Mouse (Mus musculus) CH12.LX (cell line): Measurements from ENCODE around the gene 9430015G10Rik. TPM values are rescaled to one million over a fixed set of nuclear protein-coding genes. Genes with fewer than 3 reads are reported as not detected.
A peak's percentile ranks its signal among the peaks of the same experiment; 100 is the strongest.

ENCODE experiments used
- DNase-seq: peaks from one replicate; pipeline ENCODE4 v3.0.0-alpha.2; 2013; ENCODE audit errors: extremely low read depth
- H3K27ac ChIP-seq: 2 replicates; pipeline ENCODE4 v1.5.1; 2012; ENCODE audit warnings: low read depth, mild to moderate bottlenecking, control low read depth, moderate library complexity; ENCODE audit not compliant: insufficient read depth
- H3K27me3 ChIP-seq: replicated peaks from 2 replicates; pipeline ENCODE3; 2012; ENCODE audit warnings: inconsistent platforms
- H3K36me3 ChIP-seq, 2 experiments: replicated peaks in 1 of 2; 2 replicates each; pipeline versions ENCODE3 to v1.6.1; 2012; ENCODE audit warnings: inconsistent platforms in 1 of 2, low read length in 1 of 2, mild to moderate bottlenecking in 1 of 2, mixed read lengths in 1 of 2, moderate library complexity in 1 of 2; ENCODE audit not compliant: control insufficient read depth in 1 of 2, insufficient read depth in 1 of 2
- H3K4me1 ChIP-seq, 2 experiments: 2 replicates each; pipeline ENCODE4 v1.6.1; 2012; ENCODE audit warnings: inconsistent platforms in 1 of 2, moderate library complexity in 1 of 2; ENCODE audit not compliant: insufficient read depth in 2 of 2, control insufficient read depth in 1 of 2
- H3K4me2 ChIP-seq: 2 replicates; pipeline ENCODE4 v1.6.1; 2012; ENCODE audit warnings: low read depth, mild to moderate bottlenecking, control low read depth; ENCODE audit not compliant: poor library complexity, insufficient read depth, severe bottlenecking
- H3K4me3 ChIP-seq, 3 experiments: fragments of 150-350 bp in 1 of 3; sonication (generic) in 1 of 3; replicated peaks in 1 of 3; 2 replicates each; pipeline versions ENCODE3 to v1.5.1; 2011 to 2012; ENCODE audit warnings: low read depth in 2 of 3, low read length in 2 of 3, mild to moderate bottlenecking in 2 of 3, moderate library complexity in 2 of 3, control low read depth in 1 of 3, improper control_type of control experiment in 1 of 3, inconsistent platforms in 1 of 3, mixed read lengths in 1 of 3; ENCODE audit not compliant: poor library complexity in 1 of 3
- H3K79me2 ChIP-seq: replicated peaks from 2 replicates; pipeline ENCODE4 v1.6.1; 2012; ENCODE audit warnings: mild to moderate bottlenecking, moderate library complexity; ENCODE audit not compliant: control insufficient read depth, poor library complexity, insufficient read depth, severe bottlenecking; ENCODE audit errors: extremely low read depth
- H3K9ac ChIP-seq: 2 replicates; pipeline ENCODE4 v1.6.1; 2012; ENCODE audit warnings: low read depth, mild to moderate bottlenecking, control low read depth, moderate library complexity; ENCODE audit not compliant: insufficient read depth
- H3K9me3 ChIP-seq: replicated peaks from 2 replicates; pipeline ENCODE3; 2012; ENCODE audit warnings: low read length, inconsistent platforms, mixed read lengths
- BHLHE40 ChIP-seq: IDR thresholded peaks from 2 replicates; pipeline ENCODE4 v1.6.1; 2011; ENCODE audit warnings: mild to moderate bottlenecking, low read depth, low read length, improper control_type of control experiment
- EP300 ChIP-seq: IDR thresholded peaks from 2 replicates; pipeline ENCODE4 v1.6.1; 2011; ENCODE audit warnings: low read length, improper control_type of control experiment
- ETS1 ChIP-seq: conservative IDR thresholded peaks from 2 replicates; pipeline ENCODE4 v1.6.1; 2012; ENCODE audit warnings: low read depth, mild to moderate bottlenecking, inconsistent platforms, low read length, improper control_type of control experiment, moderate library complexity
- GABPA ChIP-seq: IDR thresholded peaks from 2 replicates; pipeline ENCODE4 v1.6.1; 2012; ENCODE audit warnings: low read depth, low read length, improper control_type of control experiment, inconsistent platforms; ENCODE audit not compliant: insufficient replicate concordance
- HCFC1 ChIP-seq: IDR thresholded peaks from 2 replicates; pipeline ENCODE4 v1.6.1; 2012; ENCODE audit warnings: low read depth, mild to moderate bottlenecking, inconsistent platforms, low read length, improper control_type of control experiment
- IRF4 ChIP-seq: IDR thresholded peaks from 2 replicates; pipeline ENCODE4 v1.6.1; 2014; ENCODE audit warnings: low read depth, mild to moderate bottlenecking, inconsistent platforms, low read length, improper control_type of control experiment
- JUND ChIP-seq: conservative IDR thresholded peaks from 2 replicates; pipeline ENCODE4 v1.6.1; 2011; ENCODE audit warnings: low read depth, low read length, improper control_type of control experiment
- MAX ChIP-seq: IDR thresholded peaks from 2 replicates; pipeline ENCODE4 v1.6.1; 2011; ENCODE audit warnings: low read length, improper control_type of control experiment
- MEF2A ChIP-seq: IDR thresholded peaks from 2 replicates; pipeline ENCODE4 v1.6.1; 2014; ENCODE audit warnings: low read depth, mild to moderate bottlenecking, inconsistent platforms, low read length, improper control_type of control experiment, borderline replicate concordance
- MYC ChIP-seq: IDR thresholded peaks from 2 replicates; pipeline ENCODE4 v1.6.1; 2011; ENCODE audit warnings: low read depth, mild to moderate bottlenecking, improper control_type of control experiment, low read length
- NRF1 ChIP-seq: IDR thresholded peaks from 2 replicates; pipeline ENCODE4 v1.6.1; 2014; ENCODE audit warnings: low read depth, mild to moderate bottlenecking, inconsistent platforms, low read length, improper control_type of control experiment, moderate library complexity
- RCOR1 ChIP-seq: conservative IDR thresholded peaks from 2 replicates; pipeline ENCODE4 v1.6.1; 2012; ENCODE audit warnings: low read depth, mild to moderate bottlenecking, inconsistent platforms, low read length, improper control_type of control experiment
- SMC3 ChIP-seq: IDR thresholded peaks from 2 replicates; pipeline ENCODE4 v1.6.1; 2011; ENCODE audit warnings: low read depth, low read length, improper control_type of control experiment
- TBP ChIP-seq: conservative IDR thresholded peaks from 2 replicates; pipeline ENCODE4 v1.6.1; 2011; ENCODE audit warnings: low read depth, low read length, improper control_type of control experiment
- TCF12 ChIP-seq: IDR thresholded peaks from 2 replicates; pipeline ENCODE4 v1.6.1; 2014; ENCODE audit warnings: low read depth, mild to moderate bottlenecking, inconsistent platforms, low read length, improper control_type of control experiment
- ZC3H11A ChIP-seq: IDR thresholded peaks from 2 replicates; pipeline ENCODE4 v1.6.1; 2012; ENCODE audit warnings: low read depth, mild to moderate bottlenecking, inconsistent platforms, low read length, improper control_type of control experiment
- ZMIZ1 ChIP-seq: IDR thresholded peaks from 2 replicates; pipeline ENCODE4 v1.6.1; 2012; ENCODE audit warnings: low read depth, mild to moderate bottlenecking, inconsistent platforms, low read length, improper control_type of control experiment
- dilution Hi-C: fragments of 300-500 bp; cut with MboI; formaldehyde crosslinking; loops from 2 replicates; pipeline ENCODE4 v1.14.3; 2020; ENCODE audit warnings: low sequenced_read_pairs; ENCODE audit not compliant: extremely low pct_unique_long_range_greater_than_20kb, extremely low pct_ligation_motif_present
- in situ Hi-C: fragments of 300-500 bp; cut with MboI; formaldehyde crosslinking; loops from 3 replicates; pipeline ENCODE4 v1.14.3; 2019; ENCODE audit warnings: low sequenced_read_pairs, low pct_ligation_motif_present, low pct_unique_long_range_greater_than_20kb, mixed read lengths
- polyA plus RNA-seq: library from polyadenylated mRNA; unstranded; fragments of >175 nt; gene quantifications from 2 replicates; pipeline ENCODE4 v1.2.1, GENCODE M21; 2012; ENCODE audit warnings: low read depth; ENCODE audit not compliant: insufficient read length
- total RNA-seq, 2 experiments: library from RNA; depleted of rRNA; stranded (reverse); fragments of 300-350 nt in 1 of 2; fragments of >200 nt in 1 of 2; gene quantifications; 2 replicates each; pipeline ENCODE4 v1.2.3; 2012 to 2014

9430015G10Rik gene
- total and polyA plus RNA-seq, 3 experiments = 29.8 to 37.7 (median 29.8) TPM

DNA sequence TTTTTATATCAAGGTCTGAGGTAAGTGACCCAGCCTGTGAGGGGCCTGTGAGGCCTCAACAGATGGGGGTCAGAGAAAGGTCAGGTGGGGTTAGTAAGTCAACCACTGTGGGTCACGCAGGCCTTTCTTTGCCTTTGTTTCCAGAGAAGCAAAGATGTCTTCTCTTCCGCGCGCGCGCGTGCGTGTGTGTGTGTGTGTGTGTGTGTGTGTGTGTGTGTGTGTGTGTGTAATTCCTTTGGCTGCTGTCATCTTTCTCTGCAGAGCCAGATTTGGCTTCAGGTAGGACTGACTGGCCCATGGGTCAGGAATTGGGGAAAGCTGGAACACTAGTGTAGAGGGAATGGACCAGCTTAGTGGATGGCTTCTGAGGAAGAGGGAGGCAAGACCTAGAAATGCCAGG, 40.1 kb upstream of the 9430015G10Rik start:
- Histone ChIP-seq H3K79me2 (no peaks in the 10 kb centered on the region), H3K27me3 (no peaks in the 10 kb centered on the region), H3K9ac (no peak overlapping the region), H3K27ac (peak overlapping the region; percentile 69), H3K4me2 (no peak overlapping the region), H3K4me3 (no peak overlapping the region), H3K4me1 (peaks cover 19 to 74% of the 10 kb centered on the region in 2 experiments), H3K36me3 (peaks cover 0 to 12% of the 10 kb centered on the region in 2 experiments), H3K9me3 (no peaks in the 10 kb centered on the region)
- DNase-seq = peak; percentile 31
- in situ Hi-C loops = no loop called here
- TF ChIP-seq TBP (no peak), GABPA (no peak), SMC3 (no peak), TCF12 (no peak), MEF2A (no peak), NRF1 (0 out of 2 replicates have a peak, but pooled peaks have one; percentile 8)
- dilution Hi-C loops = no loop called here

DNA sequence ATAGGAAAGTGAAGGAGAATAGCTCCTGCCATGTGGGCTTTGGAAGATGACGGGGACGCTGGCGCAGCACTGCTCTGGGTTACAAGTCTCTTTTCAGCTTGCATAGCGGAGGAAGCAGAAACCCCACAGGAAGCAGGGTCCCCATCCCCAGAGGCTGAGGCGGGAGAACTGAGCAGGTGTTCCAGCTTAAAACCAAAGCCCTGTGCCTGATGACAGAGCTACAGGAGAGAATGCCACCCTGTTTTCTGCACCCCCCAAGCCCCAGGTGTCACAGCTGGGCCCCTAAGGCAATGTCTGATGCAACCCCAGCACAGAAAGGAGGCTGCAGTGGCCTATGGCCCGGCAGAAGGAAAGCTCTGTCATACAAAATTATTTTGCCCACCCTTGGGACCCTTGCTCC, 39.5 kb upstream of the 9430015G10Rik start:
- Histone ChIP-seq H3K36me3 (peaks cover 0 to 8% of the 10 kb centered on the region in 2 experiments), H3K4me1 (peaks cover 19 to 72% of the 10 kb centered on the region in 2 experiments), H3K4me3 (peak overlapping the region in 1 of 3 experiments; percentile 22), H3K27ac (peak overlapping the region; percentile 69), H3K79me2 (no peaks in the 10 kb centered on the region), H3K4me2 (peak overlapping the region; percentile 23), H3K9me3 (no peaks in the 10 kb centered on the region), H3K27me3 (no peaks in the 10 kb centered on the region), H3K9ac (peak overlapping the region; percentile 10; the same call in 1 of the 2 replicates)
- in situ Hi-C loops = no loop called here
- DNase-seq = peak; percentile 84
- dilution Hi-C loops = no loop called here
- TF ChIP-seq MAX (peak; percentile 45; the same call in 1 of the 2 replicates), RCOR1 (no peak), JUND (no peak), TCF12 (peak; percentile 87), EP300 (peak; percentile 72), HCFC1 (0 out of 2 replicates have a peak, but pooled peaks have one; percentile 11), ETS1 (peak; percentile 59), NRF1 (0 out of 2 replicates have a peak, but pooled peaks have one; percentile 23), BHLHE40 (0 out of 2 replicates have a peak, but pooled peaks have one; percentile 28), ZMIZ1 (peak; percentile 38; the same call in 1 of the 2 replicates), ZC3H11A (no peak), MYC (0 out of 2 replicates have a peak, but pooled peaks have one; percentile 5), IRF4 (peak; percentile 55; the same call in 1 of the 2 replicates)
